In genomic region chr9:63971557-63971956, GRCm38 (mm10) we compare ENCODE assay signal across 21 mouse cellular contexts. TPM values are rescaled to one million over a fixed set of nuclear protein-coding genes. Genes with fewer than 3 reads are reported as not detected.
DNase-seq lines count a peak whose midpoint lies in the region; ATAC-seq and TF ChIP-seq lines count a peak whose summit lies in the region.
"Had no signal": no experiment of that assay in that cellular context is flagged by ENCODE, and none has a peak within 500 bp of the region (broad histone marks: within the 10 kb centered on the region; RNA-seq: fewer than 3 reads in every experiment).

No protein-coding gene starts in this region.

- H3K27me3 ChIP-seq in kidney, adult 2 months (replicated peaks; ENCODE audit: control insufficient read depth, insufficient read depth, low read length): no peaks in the 10 kb centered on the region
- no peaks in the 10 kb centered on the region for H3K27me3 ChIP-seq in kidney, embryonic 14.5 days (ENCODE audit: control insufficient read depth, insufficient read depth, low read length)
- H3K27me3 ChIP-seq: forebrain, embryonic 15.5 days; hindbrain, embryonic 13.5 days had no signal

- no peak overlapping the region for H3K4me2 ChIP-seq in kidney, embryonic 14.5 days (replicated peaks; ENCODE audit: low read depth, low read length)
- H3K4me2 ChIP-seq: forebrain, embryonic 15.5 days; hindbrain, embryonic 13.5 days; midbrain, embryonic 11.5 days had no signal

- no peak for DNase-seq in gastrocnemius, adult 2 months
- no peak for DNase-seq in gastrocnemius, postnatal 25 days
- DNase-seq in kidney, adult 2 months: peak; percentile 63
- peak; percentile 43 for DNase-seq in lung, postnatal 36 days
- DNase-seq in lung, postnatal 4 days: no peak
- DNase-seq in testis, postnatal 10 days (ENCODE audit: low spot score): no peak
- no peak for DNase-seq in cerebellum, postnatal 4 days (ENCODE audit: low spot score in 2 of 2)
- DNase-seq: cerebellum, adult 11-12 months; gastrocnemius, postnatal 14 days; layer of hippocampus, postnatal 36 days; left cerebral cortex, postnatal 4 days; liver, postnatal 0 days; right cerebral cortex, adult 18-20 months; spleen, adult 18-20 months; thymus, postnatal 25 days had no signal

- no peak for TF ChIP-seq CTCF in gastrocnemius, adult 2 months (IDR thresholded peaks at IDR 0.05)
- no peak for TF ChIP-seq CTCF in kidney, adult 2 months (conservative IDR thresholded peaks at IDR 0.05; ENCODE audit: insufficient read depth, insufficient read length, low read depth, low read length)

- no peaks in the 10 kb centered on the region for H3K9me3 ChIP-seq in kidney, embryonic 14.5 days (ENCODE audit: control insufficient read depth, low read length)
- H3K9me3 ChIP-seq: forebrain, embryonic 15.5 days; hindbrain, embryonic 13.5 days had no signal

- no peak overlapping the region for H3K9ac ChIP-seq in kidney, embryonic 14.5 days (ENCODE audit: low read depth, low read length)
- H3K9ac ChIP-seq: forebrain, embryonic 15.5 days; hindbrain, embryonic 13.5 days; liver, postnatal 0 days had no signal

- no peaks in the 10 kb centered on the region for H3K36me3 ChIP-seq in kidney, adult 2 months (ENCODE audit: control insufficient read depth, insufficient read depth, low read length)
- H3K36me3 ChIP-seq in kidney, embryonic 14.5 days (ENCODE audit: control insufficient read depth, insufficient read depth, low read length): peaks cover 5% of the 10 kb centered on the region; the same call in 1 of the 2 replicates
- H3K36me3 ChIP-seq: forebrain, embryonic 15.5 days; hindbrain, embryonic 13.5 days had no signal

- TF ChIP-seq POLR2A in kidney, adult 2 months (IDR thresholded peaks at IDR 0.05; ENCODE audit: low read depth, low read length): no peak

- H3K27ac ChIP-seq in gastrocnemius, adult 2 months: peak overlapping the region; percentile 35
- peak overlapping the region; percentile 64 for H3K27ac ChIP-seq in kidney, adult 2 months (ENCODE audit: insufficient read depth, low read depth, low read length)
- no peak overlapping the region for H3K27ac ChIP-seq in kidney, embryonic 14.5 days (ENCODE audit: low read depth, low read length)

- intact Hi-C loops in gastrocnemius, adult 2 months (cut with DNase I): no loop called here

- H3K4me1 ChIP-seq in kidney, adult 2 months (ENCODE audit: control insufficient read depth, insufficient read depth, low read length): peaks cover 27% of the 10 kb centered on the region
- H3K4me1 ChIP-seq in kidney, embryonic 14.5 days (ENCODE audit: control insufficient read depth, insufficient read depth, low read length): peaks cover 81% of the 10 kb centered on the region

- no peak overlapping the region for H3K4me3 ChIP-seq in gastrocnemius, adult 2 months
- H3K4me3 ChIP-seq in kidney, adult 2 months (ENCODE audit: insufficient read depth, low read depth, low read length): no peak overlapping the region
- no peak overlapping the region for H3K4me3 ChIP-seq in kidney, embryonic 14.5 days (ENCODE audit: low read length)
- H3K4me3 ChIP-seq: forebrain, embryonic 15.5 days; hindbrain, embryonic 13.5 days; myocyte had no signal

- 45% methylated on average over 4 of the region's 4 CpGs for WGBS in kidney, adult 2 months
- WGBS in kidney, embryonic 14.5 days: 66% methylated on average over 4 of the region's 4 CpGs

- no peak for ATAC-seq in kidney, embryonic 14.5 days (ENCODE audit: low FRiP score, low TSS enrichment)
- ATAC-seq: activated CD4-positive, CD25-positive, alpha-beta regulatory T cell, adult 4 months; forebrain, embryonic 15.5 days had no signal

RNA-seq across cellular contexts. Expression of gene Smad6, which starts 50.3 kb away (rescaled TPM):
- 1 to 10 TPM; 2.2 to 5.7 TPM for total RNA-seq in gastrocnemius, adult 2 months (2021)
- 1 to 10 TPM; 2.8 to 5.2 TPM for total RNA-seq in gastrocnemius, postnatal 25 days (2021)
- polyA plus RNA-seq in kidney, adult 2 months (2012; rRNA removed): 15.9 and 22.8 TPM in 2 replicates
- 12.2 and 14.3 TPM in 2 replicates for polyA plus RNA-seq in kidney, embryonic 14.5 days (2014; fragmentation: Nextera tagmentation; extraction: Ambion mirVana)
- polyA plus RNA-seq: activated CD4-positive, CD25-positive, alpha-beta regulatory T cell, adult 4 months had no signal

Comparison
In these comparisons a context has a peak if more than half of its experiments do, and no peak if none do; other contexts are left out.
1. DNase-seq: peak in kidney, adult 2 months (single experiment) and lung, postnatal 36 days (single experiment); none in gastrocnemius, adult 2 months (single experiment), gastrocnemius, postnatal 25 days (single experiment), lung, postnatal 4 days (0 of 2), testis, postnatal 10 days (single experiment) and cerebellum, postnatal 4 days (0 of 2).